Mouse (Mus musculus) E14TG2a.4 (cell line): ENCODE data around the gene Rps6kb1.
A peak's percentile ranks its signal among the peaks of the same experiment; 100 is the strongest.

Source experiments
- H3K27me3 ChIP-seq: 2 replicates; pipeline ENCODE4 v1.6.1; 2014; ENCODE audit warnings: low read length, control low read depth; ENCODE audit not compliant: insufficient read depth
- H3K36me3 ChIP-seq: 2 replicates; pipeline ENCODE4 v1.6.1; 2014; ENCODE audit warnings: low read length, control low read depth; ENCODE audit not compliant: insufficient read depth
- H3K4me1 ChIP-seq: replicated peaks from 2 replicates; pipeline ENCODE4 v1.6.1; 2014; ENCODE audit warnings: low read depth, low read length, control low read depth
- H3K4me3 ChIP-seq: replicated peaks from 2 replicates; pipeline ENCODE4 v1.5.1; 2014; ENCODE audit warnings: mild to moderate bottlenecking, low read length
- H3K9me3 ChIP-seq: 2 replicates; pipeline ENCODE4 v1.6.1; 2014; ENCODE audit warnings: low read length, control low read depth
- CTCF ChIP-seq: conservative IDR thresholded peaks from 2 replicates; pipeline ENCODE4 v1.5.1; 2014; ENCODE audit warnings: low read length
- NANOG ChIP-seq: IDR thresholded peaks from 2 replicates; pipeline ENCODE4 v1.6.1; 2014; ENCODE audit warnings: borderline replicate concordance, low read length, mixed read lengths
- POU5F1 ChIP-seq: IDR thresholded peaks from 2 replicates; pipeline ENCODE4 v1.6.1; 2014; ENCODE audit warnings: low read length, borderline replicate concordance

Gene Rps6kb1

DNA sequence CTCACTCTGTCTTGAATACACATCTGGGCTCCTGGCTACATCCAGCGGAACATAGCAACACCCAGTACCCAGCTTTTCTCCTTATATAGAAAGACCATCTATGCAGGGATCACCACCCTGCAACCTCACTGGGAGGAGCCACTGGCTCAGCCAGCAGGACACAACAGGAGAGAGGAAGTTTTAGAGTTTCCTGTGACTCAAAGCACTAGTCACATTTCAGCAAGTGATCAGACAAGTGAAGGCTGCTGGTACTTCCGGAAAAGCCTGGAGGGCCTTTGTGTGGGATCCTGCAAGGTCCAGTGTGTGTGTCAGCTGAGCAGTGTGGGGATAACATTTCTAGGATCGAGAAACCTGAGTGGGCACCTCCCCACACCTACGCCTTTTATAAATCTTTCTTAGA is 32.6 kb upstream of the Rps6kb1 start:
- no peak overlapping the region; the same call in 1 of the 2 replicates for H3K4me3 ChIP-seq
- peaks cover 88% of the 10 kb centered on the region for H3K4me1 ChIP-seq
- no peaks in the 10 kb centered on the region for H3K27me3 ChIP-seq
- no peaks in the 10 kb centered on the region for H3K36me3 ChIP-seq
- H3K9me3 ChIP-seq: no peaks in the 10 kb centered on the region
- TF ChIP-seq POU5F1 (no peak), NANOG (no peak), CTCF (no peak)

DNA sequence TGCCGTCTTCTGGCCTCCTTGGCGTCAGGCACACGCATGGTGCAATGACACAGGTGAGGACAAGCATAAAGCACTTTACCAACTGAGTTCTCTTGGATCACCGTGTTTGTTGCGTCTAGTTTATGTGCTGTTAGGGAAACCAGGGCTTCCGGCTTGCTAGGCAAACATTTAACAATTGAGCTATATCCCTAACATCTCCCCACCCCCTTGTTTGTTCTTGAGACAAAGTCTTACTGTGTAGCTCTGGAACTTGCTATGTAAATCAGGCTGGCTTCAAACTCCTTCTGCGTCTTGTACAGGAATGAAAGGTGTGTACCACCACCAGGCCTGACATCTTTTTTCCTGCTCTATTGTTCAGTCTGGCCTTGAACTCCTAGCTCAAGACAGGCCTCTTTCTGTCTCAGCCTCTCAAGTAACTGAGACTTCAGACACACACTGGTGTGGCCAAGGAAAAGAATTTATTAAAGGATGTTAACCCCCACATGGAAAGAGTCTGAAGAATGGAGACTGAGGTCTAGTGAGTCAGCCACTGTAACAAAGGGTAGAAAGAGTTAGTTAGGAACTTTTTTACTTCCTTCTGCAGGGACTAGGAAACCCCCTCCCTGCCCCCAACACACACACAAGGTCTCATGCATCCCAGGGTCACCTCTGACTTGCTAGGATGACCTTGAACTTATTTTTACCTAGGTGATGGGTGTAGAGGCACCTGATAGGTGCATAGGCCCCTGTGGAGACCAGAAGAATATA is 31.2 kb upstream of the Rps6kb1 start:
- H3K36me3 ChIP-seq: no peaks in the 10 kb centered on the region
- no peak overlapping the region for H3K4me3 ChIP-seq
- no peak for TF ChIP-seq POU5F1
- TF ChIP-seq NANOG: peak; percentile 46; the same call in 1 of the 2 replicates
- no peak for TF ChIP-seq CTCF
- H3K27me3 ChIP-seq: no peaks in the 10 kb centered on the region
- peaks cover 88% of the 10 kb centered on the region for H3K4me1 ChIP-seq
- no peaks in the 10 kb centered on the region for H3K9me3 ChIP-seq

DNA sequence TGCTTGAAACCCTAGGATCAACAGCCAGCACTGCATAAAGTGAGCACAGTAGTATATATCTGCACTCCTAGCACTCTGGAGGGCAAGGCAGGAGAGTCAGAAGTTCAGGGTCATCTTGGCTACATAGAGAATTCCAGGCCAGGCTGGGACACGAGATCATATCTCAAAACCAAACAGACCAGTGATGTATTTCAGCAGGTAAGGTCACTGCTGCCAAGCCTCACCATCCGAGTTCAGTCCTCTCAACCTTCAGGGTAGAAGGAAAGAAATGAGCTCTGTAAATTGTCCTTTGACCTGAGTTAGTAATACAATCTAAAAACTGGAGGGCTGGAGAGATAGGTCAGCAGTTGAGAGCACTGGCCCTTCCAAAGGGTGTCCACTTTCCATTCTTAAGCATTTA is 29.8 kb upstream of the Rps6kb1 start:
- no peaks in the 10 kb centered on the region for H3K36me3 ChIP-seq
- TF ChIP-seq POU5F1: no peak
- no peak for TF ChIP-seq NANOG
- no peak for TF ChIP-seq CTCF
- H3K27me3 ChIP-seq: no peaks in the 10 kb centered on the region
- peaks cover 75% of the 10 kb centered on the region for H3K4me1 ChIP-seq
- no peaks in the 10 kb centered on the region for H3K9me3 ChIP-seq
- H3K4me3 ChIP-seq: no peak overlapping the region

DNA sequence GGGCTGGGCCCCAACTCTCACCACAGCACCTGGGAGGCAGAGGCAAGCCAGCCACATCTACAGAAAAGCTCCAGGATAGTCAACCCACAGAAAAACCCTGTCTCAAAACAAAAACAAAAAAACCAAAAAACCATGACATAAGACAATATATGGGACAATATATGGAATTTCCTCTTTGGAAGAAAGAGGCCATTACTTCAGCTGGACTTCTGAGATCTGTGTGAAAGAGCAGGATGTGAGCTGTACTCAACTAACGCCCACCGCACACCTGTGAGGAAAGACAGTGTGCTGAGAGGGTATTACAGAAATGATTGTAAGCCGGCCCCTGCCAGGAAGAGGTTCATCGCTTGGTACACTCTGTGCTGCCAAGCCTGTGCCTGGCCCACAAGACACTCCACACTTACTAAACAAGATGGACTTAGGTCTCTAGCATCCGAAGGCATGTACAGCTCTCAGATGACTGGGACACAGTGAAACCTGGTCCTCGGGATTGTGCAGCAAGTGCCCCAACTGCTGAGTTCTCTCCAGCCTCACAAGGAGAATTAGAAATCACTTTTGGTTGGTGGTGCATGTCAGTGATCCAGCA is 29.1 kb upstream of the Rps6kb1 start:
- Histone ChIP-seq H3K36me3 (no peaks in the 10 kb centered on the region), H3K9me3 (no peaks in the 10 kb centered on the region), H3K27me3 (no peaks in the 10 kb centered on the region), H3K4me3 (no peak overlapping the region), H3K4me1 (peaks cover 70% of the 10 kb centered on the region)
- no peak for TF ChIP-seq NANOG
- TF ChIP-seq CTCF: no peak
- no peak for TF ChIP-seq POU5F1

DNA sequence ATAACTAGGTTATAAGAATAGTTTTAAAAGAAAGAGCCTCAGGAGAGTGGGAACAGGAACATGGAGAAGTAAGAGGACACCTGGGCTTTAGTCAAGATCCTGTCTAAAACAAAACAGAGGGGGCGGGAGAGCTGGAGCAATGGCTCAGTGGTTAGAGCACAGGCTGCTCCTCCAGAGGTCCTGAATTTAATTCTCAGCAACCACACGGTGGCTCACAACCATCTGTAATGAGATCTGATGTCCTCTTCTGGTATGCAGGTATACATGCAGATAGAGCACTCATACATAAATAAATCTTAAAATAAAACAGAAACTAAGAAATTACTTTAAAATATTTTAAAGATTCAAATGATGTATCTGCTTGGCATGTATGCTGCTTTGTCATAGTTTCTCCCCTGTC is 28.0 kb upstream of the Rps6kb1 start:
- no peak overlapping the region for H3K4me3 ChIP-seq
- TF ChIP-seq POU5F1 (no peak), CTCF (no peak)
- H3K9me3 ChIP-seq: no peaks in the 10 kb centered on the region
- H3K36me3 ChIP-seq: no peaks in the 10 kb centered on the region
- peaks cover 61% of the 10 kb centered on the region for H3K4me1 ChIP-seq
- no peaks in the 10 kb centered on the region for H3K27me3 ChIP-seq

DNA sequence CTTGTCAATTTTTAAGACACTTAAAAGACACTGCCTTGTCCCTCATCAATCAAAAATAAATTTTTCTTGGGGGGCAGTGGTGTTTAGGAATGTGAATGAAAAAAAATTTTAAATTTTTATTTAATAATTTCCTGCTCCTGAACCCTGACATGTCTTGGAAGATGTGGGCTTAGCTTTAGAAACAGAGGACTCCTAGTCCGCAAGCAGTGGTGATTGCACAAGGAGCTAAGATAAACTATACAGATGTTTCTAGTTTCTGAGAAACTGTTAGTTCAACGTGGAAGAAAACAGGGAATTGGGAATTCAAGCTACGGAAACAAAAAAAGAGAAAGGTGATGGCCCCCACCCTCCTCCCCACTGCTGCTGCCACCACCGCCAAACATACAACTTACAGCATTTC is 27.3 kb upstream of the Rps6kb1 start:
- Histone ChIP-seq H3K27me3 (no peaks in the 10 kb centered on the region), H3K36me3 (no peaks in the 10 kb centered on the region), H3K9me3 (no peaks in the 10 kb centered on the region), H3K4me1 (peaks cover 53% of the 10 kb centered on the region), H3K4me3 (no peak overlapping the region)
- TF ChIP-seq POU5F1: no peak
- TF ChIP-seq NANOG: no peak
- TF ChIP-seq CTCF: no peak

DNA sequence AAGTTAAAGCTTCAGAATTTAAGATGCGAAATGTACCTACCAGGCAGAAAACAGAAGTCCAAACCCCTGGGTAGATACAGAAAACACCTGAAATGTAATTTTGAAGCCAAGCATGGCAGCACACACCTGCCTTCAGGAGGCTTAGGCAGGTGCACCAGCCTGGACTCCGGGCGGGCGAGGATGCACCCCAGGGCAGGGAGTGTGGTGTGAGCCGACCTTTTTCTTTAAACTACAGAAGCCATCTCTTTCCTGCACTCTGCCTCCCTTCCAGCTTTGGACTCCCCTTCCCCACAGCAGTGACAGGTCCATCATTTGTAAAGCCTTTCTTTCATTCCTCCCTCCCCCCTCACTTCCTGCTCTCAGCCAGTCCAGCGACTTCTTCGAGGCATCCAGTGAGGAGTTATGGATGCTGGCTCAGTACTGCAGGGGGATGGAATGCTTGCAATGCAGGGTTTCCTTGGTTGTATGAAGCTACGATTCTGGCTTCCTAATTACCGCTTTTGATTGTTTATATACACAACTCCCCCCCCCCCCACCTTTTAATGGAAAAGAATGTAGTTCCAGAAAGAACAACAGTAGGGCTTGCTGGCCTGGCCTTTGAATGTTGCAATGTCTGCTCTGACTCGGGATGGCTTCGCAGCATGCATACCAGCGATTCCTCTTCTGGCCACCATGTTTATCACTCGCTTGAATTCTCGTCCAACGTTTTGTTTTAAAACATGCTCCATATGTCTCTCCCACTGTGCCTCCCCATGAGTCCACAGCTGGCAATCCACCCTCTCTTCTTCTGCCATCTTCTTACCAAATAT is 26.6 kb upstream of the Rps6kb1 start:
- no peaks in the 10 kb centered on the region for H3K27me3 ChIP-seq
- H3K4me3 ChIP-seq: no peak overlapping the region
- H3K36me3 ChIP-seq: peaks cover under 1% of the 10 kb centered on the region; the same call in 1 of the 2 replicates
- H3K4me1 ChIP-seq: peaks cover 47% of the 10 kb centered on the region
- no peaks in the 10 kb centered on the region for H3K9me3 ChIP-seq
- TF ChIP-seq POU5F1: no peak
- no peak for TF ChIP-seq NANOG
- no peak for TF ChIP-seq CTCF

DNA sequence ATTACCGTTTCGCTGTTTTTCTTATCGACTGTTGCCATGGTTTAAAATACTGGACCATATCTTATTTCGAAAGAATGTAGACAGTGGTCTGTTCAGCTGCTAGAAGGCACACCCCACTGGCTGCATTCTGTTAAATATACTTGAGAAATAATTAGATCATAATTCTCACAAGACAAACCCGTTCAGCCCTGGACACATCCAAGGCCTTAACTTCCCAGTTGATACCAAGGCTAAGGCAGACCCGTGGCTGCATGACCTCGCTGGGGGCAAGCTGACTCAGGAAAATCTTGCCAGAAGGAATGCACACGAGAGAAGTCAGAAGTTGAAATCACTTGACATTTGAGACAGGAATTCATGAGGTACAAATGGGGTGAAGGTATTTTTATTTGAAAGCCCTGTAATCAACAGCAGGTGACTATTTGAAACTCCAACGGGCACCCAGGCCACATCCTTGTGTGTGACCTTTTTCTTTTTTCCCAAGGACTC is 25.7 kb upstream of the Rps6kb1 start:
- TF ChIP-seq POU5F1 (no peak), CTCF (no peak), NANOG (no peak)
- H3K9me3 ChIP-seq: no peaks in the 10 kb centered on the region
- H3K4me1 ChIP-seq: peaks cover 37% of the 10 kb centered on the region
- no peak overlapping the region for H3K4me3 ChIP-seq
- no peaks in the 10 kb centered on the region for H3K27me3 ChIP-seq
- H3K36me3 ChIP-seq: peaks cover 10% of the 10 kb centered on the region
